Mouse (Mus musculus): ENCODE measurements at regions not wholly inside any gene's neighbourhood (a gene's known extent, or its start where the extent isn't known, plus 50 kb on each side); places are given as distances from the start of the nearest gene placed in this dataset.

DNA sequence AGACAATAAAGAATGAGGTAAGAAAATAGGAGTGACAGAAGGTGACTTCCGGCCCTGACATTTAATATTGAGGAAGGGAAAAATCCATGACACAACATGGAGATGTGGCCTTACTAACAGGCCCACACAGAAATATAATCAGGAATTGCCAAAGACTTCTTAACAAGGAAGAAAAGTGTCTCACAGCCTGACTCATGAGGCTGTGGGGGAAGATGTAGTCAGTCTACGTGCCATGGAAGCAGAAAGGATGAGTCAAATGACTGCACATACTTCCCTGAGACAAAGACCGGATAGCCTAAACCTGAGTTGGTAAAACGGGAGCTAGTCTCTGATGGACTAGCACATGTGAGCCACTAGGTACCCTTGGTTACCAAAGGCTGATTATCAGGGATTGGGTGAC is 257.4 kb upstream of the Spred2 start:
- DNase-seq (ENCODE audit: low spot score): no peak

DNA sequence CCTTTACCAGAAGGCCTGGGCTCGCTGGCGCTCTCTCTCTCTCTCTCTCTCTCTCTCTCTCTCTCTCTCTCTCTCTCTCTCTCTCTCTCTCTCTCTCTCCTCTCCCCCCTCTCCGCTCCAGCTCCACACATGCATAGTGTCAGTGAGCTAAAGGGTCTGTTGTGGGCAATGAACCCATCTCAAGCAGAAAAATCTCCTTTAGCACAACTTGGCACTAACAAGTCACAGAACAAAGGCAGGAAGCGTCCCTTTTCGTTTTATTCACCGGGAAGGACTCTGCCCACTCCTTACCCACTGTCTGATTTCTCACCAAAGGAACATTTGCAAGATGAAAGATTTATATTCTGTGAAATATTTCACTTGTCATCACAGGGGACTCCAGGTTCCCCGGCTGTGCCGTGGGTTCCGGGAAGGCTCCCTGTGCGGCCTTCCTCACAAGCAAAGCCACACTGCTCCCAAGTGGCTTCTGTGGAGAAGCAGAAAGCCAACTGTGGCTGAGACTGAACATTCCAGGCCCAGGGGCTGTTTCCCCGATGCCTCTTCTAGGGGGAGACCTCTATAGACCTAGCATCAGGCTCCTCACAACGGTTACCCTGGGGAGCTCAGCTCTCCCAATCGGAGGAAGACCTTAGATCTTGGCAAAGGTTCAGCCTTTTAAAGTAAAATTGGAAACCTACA is 253.2 kb upstream of the Spred2 start:
- no peak for DNase-seq (ENCODE audit: low spot score)

DNA sequence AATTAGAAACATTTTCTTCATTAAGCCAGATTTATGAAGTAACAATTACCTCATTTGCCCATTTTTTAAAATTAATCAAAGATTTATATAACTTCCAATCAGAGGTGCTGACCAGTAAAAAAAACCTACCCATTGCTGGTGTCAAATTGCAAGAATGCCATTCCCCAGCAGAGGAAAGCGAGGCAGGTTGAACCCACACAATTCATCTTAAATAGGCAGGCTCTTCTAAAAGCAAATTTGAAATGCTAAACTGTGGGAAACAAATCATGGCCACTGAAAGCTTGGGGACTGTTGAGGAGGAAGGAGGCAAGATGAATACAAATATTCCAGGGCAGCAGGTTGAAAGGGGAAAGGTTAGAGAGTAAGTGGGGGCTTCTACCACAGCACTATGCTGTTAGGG is 251.2 kb upstream of the Spred2 start:
- DNase-seq (ENCODE audit: low spot score): no peak

DNA sequence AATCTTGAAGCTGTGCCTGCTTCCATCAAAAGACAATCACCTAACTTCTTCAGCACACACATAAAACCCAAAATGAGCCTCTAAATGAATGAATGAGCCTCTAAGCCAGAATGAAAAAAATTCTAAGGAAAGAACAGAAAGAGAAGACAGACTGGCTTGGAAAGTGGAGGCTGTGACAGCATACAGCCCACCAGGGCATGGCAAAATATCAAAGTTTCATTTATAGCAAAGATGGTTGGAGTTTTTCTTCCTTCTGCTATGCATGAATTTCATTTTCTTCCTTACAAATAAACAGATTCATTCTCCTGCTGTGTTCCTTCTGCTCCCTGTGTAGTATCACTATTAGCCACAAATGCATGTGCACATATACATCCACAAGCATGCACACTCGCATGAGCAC is 247.7 kb upstream of the Spred2 start:
- DNase-seq (ENCODE audit: low spot score): no peak

DNA sequence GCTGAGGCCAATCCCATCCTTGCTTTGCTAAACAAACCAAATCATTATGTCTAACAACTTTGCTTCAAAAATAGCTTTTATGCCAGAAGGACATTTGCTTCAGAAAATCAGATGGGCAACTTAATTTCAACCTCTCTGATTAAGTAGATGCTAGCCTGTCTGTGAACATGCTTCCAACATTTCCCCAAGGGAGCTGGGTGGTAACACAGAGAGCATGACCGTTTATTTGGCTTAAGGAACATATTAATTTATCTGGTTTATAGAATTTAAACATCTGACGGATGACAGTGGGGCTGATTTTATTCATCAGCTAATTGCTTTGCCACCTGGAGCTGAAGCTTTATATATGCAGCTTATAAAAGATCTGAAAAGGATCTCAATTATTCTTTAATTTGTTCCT is 245.1 kb upstream of the Spred2 start:
- DNase-seq (ENCODE audit: low spot score): no peak

DNA sequence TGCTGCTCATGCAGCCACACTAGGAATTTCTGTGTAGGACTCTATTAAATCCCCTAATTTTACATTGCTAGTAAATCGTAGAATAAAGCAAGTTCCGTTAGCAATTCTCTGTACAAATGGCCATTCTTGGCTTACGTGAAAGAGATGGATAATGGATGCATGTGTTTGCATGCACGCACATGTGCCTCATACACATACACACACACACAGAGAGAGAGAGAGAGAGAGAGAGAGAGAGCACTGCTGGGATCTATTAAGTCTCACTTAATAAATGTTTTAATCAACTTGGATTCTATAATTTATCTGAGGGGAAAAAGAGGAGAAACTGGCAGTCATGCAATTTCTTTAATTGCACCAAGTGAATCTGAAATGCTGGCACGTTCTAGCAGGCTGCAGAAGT is 244.5 kb upstream of the Spred2 start:
- no peak for DNase-seq (ENCODE audit: low spot score)

DNA sequence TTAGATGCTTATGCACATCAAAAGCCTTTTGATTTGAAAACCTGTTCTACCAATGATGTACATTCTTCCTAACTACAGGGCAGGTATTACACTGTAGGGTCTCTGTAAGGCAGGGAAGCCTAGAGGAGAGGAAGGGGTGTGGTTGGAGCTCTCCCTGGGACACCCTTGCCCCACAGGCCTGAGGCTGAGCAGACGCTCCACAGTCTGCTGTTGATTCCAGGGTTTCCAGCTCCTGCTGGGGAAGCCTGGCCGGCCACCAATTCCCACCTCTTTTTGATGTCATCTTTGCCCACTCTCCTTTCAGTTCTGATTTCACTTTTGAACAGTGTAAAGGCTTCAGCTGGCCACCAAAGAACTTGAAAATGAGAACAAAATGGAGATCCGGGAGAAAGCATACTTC is 223.0 kb upstream of the Spred2 start:
- DNase-seq (ENCODE audit: low spot score): no peak

DNA sequence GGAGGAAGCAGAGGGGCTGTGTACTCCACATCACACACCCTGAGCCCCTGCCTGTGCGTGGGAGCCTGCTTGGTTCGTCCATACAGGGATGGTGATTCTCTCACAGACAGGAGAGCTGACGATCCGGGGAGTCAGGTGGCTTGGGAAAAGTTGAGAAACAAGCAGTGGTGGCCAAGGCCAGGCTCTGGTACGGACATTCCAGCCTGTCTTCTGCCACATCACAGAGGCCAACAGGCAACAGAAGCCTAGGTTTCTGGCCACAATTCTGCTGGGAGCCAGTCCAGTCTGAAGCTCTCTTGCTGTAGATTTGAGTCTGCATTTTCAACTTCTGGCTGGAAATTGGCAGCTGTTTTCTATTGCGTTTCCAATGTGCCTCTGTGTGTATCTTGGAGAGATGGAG is 215.4 kb upstream of the Spred2 start:
- DNase-seq (ENCODE audit: low spot score): no peak

DNA sequence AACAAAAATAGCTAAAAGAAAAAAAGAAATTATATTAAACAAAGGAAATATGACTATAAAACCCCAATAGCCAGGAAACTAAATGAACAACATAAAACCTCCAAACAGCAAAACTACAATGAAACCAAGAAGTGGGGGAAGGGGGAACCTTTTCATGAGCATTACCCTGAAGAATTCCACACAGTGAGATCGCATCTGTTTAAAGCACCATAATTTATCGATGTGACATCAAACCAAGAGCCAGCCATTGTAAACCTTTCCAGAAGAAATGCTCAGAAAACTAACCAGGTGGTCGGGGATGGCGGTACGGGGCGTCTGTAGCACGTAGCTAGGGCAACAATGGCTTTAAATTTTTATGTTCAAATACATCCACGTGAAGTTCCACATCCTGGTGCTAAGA is 214.8 kb upstream of the Spred2 start:
- DNase-seq (ENCODE audit: low spot score): no peak

DNA sequence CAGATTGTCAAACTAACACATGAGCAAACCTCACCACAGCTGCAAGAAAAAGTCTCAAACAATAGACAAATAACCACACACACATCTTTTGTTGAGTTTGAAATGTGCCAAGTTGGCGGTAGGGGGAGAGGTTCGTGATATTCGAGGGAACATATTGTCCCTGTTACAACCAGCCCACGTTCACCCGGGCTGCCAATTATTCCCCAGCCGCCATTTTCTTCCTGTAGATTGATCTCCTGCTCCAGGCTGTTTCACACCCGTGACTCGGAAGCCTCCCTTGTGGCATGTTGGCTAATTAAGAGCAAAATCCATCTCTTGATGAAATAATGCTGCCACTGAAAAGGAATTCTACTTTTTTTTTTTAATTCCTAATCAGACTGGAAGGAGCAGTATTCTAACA is 211.1 kb upstream of the Spred2 start:
- no peak for DNase-seq (ENCODE audit: low spot score)

DNA sequence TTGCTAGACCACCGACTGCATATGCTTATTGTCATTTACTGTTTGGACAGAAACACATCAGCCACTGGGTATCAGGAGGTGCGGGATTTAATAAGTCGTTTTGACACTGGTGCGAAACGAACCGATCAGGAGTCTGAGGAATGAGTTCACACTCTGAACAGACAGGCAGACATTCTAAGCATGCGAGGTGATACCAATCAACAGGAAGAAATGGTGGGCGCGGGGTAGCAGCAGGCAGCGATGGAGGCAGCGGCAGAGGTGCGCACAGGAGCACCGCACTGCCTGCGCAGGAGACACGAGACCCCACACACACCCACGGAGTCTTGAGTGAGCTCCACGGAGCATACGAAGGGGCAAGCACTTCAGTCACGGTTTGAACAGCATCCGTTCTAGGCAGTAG is 210.6 kb upstream of the Spred2 start:
- no peak for DNase-seq (ENCODE audit: low spot score)

DNA sequence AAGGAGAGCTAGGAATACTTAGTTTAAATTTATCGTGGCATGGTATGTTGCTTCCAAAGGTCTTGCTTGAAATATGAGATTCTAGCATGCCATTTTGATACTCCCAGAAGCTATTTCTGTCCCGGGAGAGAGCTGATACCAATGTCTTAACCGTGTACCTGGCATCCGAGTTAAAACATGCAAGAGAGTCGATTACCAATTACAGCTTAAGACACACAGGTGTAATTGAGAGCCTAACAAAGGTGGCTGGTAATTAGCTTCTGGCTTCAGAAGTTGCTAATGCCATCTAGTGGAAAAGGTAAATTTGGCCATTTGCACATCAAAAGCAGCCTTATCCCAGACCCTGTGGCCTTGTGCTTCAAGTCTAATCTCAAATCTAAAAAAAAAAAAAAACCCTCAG is 210.0 kb upstream of the Spred2 start:
- no peak for DNase-seq (ENCODE audit: low spot score)

DNA sequence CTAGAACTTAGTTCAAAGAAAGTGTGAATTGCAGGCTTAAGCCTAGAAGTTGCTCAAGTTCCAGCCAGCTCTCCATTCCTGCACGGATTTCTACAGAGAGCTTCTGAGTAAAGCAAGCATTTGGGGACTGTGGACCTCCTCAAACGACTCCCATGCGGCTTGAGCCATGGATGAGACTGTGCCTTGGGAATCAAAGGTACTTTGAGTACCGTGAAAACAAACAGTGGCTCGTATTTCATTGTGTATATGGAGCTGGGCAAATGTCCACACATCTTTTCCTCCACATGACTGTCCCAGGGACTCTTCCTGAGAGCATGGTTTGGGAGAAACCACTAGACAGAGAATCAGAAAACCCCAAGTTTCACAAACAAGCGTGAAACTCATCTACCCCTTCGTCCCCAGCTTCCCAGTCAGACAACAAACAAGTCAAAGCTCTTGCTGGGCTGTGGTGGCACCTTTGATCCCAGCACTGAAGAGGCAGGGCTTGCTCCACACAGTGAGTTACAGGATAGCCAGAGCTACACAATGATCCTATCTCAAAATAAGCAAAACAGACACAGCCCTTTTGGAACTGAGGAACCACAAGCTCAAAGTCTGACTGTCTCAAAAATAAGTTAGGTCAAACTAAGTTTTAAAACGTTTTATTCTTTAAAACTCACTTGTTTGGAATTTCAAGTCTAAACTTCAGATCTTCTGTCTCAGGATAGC is 209.1 kb upstream of the Spred2 start:
- no peak for DNase-seq (ENCODE audit: low spot score)

DNA sequence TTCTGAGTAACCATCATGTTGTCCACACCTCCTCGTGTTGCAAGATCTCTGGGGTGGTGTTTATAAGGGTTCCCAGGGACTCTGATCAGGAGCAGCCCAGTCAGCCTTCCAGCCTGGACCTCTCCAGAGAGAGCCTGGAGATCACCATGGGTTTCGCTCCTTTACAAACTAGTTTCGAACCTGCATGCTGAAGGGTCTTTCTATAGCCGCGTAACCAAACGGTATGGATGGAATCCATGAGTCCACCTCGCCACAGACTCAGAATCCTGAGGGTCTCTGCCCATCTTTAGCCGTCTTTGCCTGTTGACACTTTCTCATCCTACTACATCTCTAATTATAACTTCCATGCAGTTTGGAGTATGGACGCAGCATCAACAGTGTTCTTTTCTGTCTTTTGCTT is 206.0 kb upstream of the Spred2 start:
- no peak for DNase-seq (ENCODE audit: low spot score)

DNA sequence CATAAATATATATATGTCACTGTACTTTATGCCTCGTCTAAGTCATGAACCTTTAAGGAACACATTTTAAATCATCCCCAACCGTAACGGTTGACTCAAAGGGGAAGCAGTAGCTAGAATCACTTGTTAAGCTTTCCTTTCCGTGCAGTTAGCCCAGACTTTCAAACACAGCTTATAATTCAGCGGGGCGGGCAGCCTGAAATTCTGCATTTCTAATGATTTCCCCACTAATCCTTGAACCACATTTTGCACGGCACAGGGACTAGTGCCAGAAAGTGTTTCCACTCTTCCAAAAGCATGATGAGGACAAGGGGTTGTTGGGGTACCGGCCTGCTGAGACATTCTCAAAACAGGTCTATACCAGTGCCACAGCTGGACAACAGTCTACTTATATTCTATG is 195.1 kb upstream of the Spred2 start:
- no peak for DNase-seq (ENCODE audit: low spot score)

DNA sequence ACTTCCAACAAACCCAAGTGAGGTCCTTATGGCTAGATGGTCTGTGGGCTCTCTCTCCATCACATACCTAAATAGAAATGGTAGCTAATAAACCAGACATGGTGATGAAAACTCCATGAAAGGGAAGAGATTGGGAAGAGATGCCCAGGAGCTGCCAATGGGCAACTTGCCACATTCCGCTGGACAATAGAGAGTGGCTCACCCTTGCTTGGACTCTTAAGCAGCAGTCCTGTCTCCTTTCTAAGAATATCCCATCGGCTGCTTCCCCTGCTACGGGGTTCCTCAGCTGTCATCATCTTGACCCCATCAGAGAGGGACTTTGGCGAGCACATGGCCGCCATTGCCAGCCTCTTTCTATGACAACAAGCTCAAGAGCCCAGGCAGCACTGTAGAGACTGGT is 193.4 kb upstream of the Spred2 start:
- no peak for DNase-seq (ENCODE audit: low spot score)

DNA sequence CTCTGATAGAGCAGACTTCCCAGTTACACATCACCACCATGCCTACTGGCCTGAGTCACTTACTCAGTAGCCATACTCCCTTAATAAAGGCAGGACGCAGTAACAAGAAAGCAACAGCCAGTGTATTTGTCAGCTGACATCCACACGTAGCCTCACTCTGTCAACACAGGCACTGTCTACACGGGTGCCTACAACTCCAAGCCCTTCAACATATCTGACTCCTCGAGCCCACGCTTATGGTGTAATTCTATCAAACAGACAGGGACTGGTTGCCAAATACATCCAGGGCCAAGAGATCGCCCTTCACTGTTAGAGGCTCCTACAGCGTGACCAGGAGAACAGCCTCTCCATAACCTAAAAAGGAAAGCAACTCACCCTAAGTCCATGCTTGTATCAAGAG is 188.1 kb upstream of the Spred2 start:
- DNase-seq (ENCODE audit: low spot score): no peak

DNA sequence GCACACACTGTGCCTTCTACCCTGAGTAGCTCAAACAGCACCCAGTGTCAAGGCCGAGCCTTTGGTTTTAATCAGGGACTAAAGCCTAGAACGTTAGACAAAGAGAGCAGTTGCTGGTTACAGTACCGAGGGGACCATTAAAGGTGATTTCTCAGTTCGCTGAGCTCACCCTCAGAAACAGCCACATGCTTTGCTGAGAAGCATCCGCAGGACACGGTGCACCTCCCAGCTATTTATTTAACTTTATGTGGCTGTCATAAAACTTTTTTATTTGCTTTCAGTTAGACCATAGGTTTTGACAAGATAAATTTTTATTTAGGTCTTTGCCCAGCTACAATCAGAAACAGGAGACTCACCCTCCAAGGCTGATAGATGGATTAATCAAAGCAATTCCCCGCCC is 187.2 kb upstream of the Spred2 start:
- DNase-seq (ENCODE audit: low spot score): no peak

DNA sequence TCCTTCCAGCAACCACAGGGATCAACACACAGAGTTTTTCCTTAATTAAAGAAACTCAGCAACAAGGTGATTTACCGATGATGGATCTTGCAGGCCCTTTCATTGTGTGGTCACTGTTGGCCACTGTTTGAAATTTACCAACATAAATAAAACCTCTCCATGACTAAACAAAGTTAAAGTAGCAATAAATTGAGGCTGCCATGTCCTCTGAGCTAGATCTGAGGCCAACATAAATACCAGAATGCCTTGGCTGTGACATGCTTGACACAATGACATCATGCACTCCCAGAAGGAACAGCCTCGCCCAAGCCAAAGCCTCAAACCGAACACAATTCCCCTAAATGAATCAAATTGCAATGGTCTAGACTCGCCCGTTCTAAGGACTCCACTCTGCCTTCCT is 186.8 kb upstream of the Spred2 start:
- DNase-seq (ENCODE audit: low spot score): no peak

DNA sequence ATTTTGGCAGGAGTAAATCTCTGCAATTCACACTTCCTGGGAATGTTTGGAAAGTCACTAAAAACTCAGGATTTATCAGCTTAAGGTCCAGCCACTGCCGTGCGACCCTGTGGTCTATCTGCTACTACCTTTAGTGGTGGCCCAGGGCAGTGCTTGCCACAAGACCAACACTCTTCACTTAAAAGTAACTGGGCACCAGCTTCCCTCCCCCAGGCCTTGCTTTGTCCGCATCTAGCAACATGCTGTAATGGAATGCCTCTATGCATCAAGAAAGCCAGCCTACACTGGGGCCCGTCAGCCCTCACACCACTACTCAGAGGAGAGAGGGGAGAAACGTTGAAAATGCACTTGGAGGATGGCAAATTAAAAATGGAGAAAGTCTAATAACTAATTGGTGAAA is 186.4 kb upstream of the Spred2 start:
- no peak for DNase-seq (ENCODE audit: low spot score)

DNA sequence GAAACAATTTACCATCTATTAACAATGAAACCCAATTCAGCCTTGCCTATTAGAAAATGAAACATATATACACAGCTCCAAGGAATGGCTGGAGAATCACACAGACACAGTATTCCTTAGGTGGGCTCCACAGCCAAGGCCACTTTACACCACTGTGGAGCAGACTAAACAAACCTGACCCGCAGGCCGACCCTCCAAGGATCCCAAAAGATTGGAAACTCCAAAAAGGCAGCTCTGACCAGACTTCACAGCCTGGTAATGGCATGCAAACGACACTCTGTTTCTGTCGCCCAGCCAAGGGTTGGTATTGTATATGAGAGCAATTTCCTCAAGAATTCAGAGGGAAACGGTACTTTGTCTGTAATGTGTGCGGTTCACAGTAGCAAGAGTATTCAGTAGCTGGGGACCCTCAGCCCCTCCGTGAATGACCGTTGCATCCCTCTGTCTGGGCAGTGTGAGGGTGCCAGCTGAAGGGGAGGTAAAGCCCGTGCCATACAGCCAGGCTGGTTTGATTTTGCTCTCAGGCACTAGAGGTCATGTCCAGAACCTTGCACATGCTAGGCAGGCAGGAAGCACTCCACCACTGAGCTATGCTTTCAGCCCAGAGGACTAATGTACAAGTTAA is 184.5 kb upstream of the Spred2 start:
- DNase-seq (ENCODE audit: low spot score): no peak

DNA sequence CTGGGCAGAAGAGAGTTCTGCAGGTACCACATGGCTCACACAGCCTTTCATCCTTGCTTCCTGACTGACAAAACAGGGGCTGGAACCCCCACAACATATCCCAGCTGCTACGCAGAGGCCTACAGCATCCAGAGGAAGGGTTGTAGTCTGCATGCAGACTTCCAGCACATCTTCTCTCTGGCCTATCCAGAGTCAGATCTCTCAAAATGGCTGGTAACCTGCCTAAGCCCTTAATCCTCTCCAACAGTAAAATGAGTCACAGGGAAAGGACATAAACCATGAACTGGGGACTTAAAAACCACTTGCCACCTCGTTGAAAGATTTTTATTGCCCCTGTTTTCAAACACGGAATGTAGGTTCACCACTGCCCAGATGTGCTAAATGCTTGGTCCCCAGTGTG is 183.6 kb upstream of the Spred2 start:
- DNase-seq (ENCODE audit: low spot score): no peak

DNA sequence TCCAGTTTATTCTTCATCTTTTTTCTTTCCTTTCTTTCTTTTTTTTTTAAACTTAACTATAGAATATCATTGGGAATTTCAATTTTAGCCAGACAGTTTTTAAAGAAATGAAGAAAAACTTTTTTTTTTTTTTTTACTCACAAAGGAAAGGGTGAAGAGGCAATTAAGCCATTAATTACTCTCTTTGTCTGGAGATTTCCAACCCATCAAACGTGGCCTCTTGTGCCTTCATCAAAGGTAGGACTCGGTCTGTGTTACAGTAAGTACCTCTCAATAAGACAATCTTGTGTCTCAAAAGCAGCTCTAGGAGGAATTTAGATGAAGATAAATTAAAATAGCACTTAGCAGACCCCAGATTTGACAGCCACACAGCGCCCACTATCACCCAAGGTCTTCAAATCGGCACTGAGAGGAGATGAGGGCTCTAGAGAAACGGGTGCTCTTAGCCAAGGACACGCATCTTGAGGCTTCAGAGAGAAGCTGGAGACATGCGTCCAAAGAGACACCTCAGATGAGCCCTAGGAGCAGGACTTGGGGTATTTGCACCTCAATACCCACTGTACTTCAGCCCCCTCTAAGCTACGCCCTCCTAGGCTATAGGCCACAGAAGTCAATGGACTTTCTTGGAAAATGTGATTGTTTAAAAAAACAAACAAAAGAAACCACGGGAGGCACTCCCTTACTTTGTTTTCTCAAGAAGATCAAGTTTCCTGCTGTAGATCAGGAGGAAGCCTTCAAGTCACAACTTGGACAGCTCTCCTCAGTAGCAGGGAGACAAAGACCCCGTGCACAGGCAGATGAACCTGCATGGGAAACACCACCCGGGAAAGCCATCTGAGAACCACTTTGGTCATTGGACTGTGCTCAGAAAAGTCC is 176.8 kb upstream of the Spred2 start:
- no peak for DNase-seq (ENCODE audit: low spot score)

Measured in lung, postnatal 25 days (tissue).